Mouse (Mus musculus) liver, postnatal 0 days (tissue): Measurements from ENCODE around the gene Tepp. TPM values are rescaled to one million over a fixed set of nuclear protein-coding genes. Genes with fewer than 3 reads are reported as not detected.

Source experiments
- ATAC-seq: fragments of 200-750 bp; cut with Nextera tagmentation; 2 replicates; pipeline ENCODE4 v1.8.0; 2017; ENCODE audit warnings: mild to moderate bottlenecking, moderate library complexity
- DNase-seq: peaks from one replicate; pipeline ENCODE4 v3.0.0-alpha.2; 2016
- H3K27ac ChIP-seq: fragments of 300-500 bp; sonication (generic); 2 replicates; pipeline ENCODE4 v1.5.1; 2014; ENCODE audit warnings: antibody characterized with exemption, moderate library complexity, mild to moderate bottlenecking, low read depth
- H3K27me3 ChIP-seq: fragments of 300-500 bp; sonication (generic); 2 replicates; pipeline ENCODE4 v1.6.1; 2014; ENCODE audit warnings: low read length, control low read depth, mixed read lengths; ENCODE audit not compliant: insufficient read depth
- H3K36me3 ChIP-seq: fragments of 300-500 bp; sonication (generic); replicated peaks from 2 replicates; pipeline ENCODE4 v1.6.1; 2014; ENCODE audit warnings: mild to moderate bottlenecking, control low read depth, low read length, moderate library complexity, mixed read lengths; ENCODE audit not compliant: insufficient read depth
- H3K4me1 ChIP-seq: fragments of 300-500 bp; sonication (generic); 2 replicates; pipeline ENCODE4 v1.6.1; 2014; ENCODE audit warnings: antibody characterized with exemption, mild to moderate bottlenecking, control low read depth; ENCODE audit not compliant: insufficient read depth
- H3K4me2 ChIP-seq: fragments of 300-500 bp; sonication (generic); 2 replicates; pipeline ENCODE4 v1.6.1; 2014; ENCODE audit warnings: low read depth, mild to moderate bottlenecking, low read length, moderate library complexity, mixed read lengths
- H3K4me3 ChIP-seq: fragments of 300-500 bp; sonication (generic); 2 replicates; pipeline ENCODE4 v1.5.1; 2014; ENCODE audit warnings: low read depth, low read length
- H3K9ac ChIP-seq: fragments of 300-500 bp; sonication (generic); replicated peaks from 2 replicates; pipeline ENCODE4 v1.6.1; 2014; ENCODE audit warnings: mild to moderate bottlenecking, moderate library complexity
- H3K9me3 ChIP-seq: fragments of 300-500 bp; sonication (generic); 2 replicates; pipeline ENCODE4 v1.6.1; 2016; ENCODE audit warnings: mild to moderate bottlenecking, control low read depth, low read length, mixed read lengths
- CTCF ChIP-seq: sonication (generic); IDR thresholded peaks from 2 replicates; pipeline ENCODE4 v1.5.1; 2016; ENCODE audit warnings: antibody characterized with exemption, low read depth
- EP300 ChIP-seq: IDR thresholded peaks from 2 replicates; pipeline ENCODE4 v1.6.1; 2016; ENCODE audit warnings: antibody characterized with exemption, low read depth, mild to moderate bottlenecking
- WGBS: fragments of 180-500 bp; shearing (Covaris S2); extraction: QIAGEN DNeasy Blood & Tissue Kit; methylation state at CpG from one replicate; pipeline ENCODE4 v1.1.7; 2014; ENCODE audit not compliant: insufficient replicate concordance; 5-methylcytosine and 5-hydroxymethylcytosine counted together
- polyA plus RNA-seq: library from polyadenylated mRNA; unstranded; fragments of >200 nt; fragmentation: Nextera tagmentation; extraction: Ambion mirVana; gene quantifications from 2 replicates; pipeline ENCODE4 v1.2.1, GENCODE M21; 2015

Gene Tepp
- polyA plus RNA-seq: not detected in 2 replicates

DNA sequence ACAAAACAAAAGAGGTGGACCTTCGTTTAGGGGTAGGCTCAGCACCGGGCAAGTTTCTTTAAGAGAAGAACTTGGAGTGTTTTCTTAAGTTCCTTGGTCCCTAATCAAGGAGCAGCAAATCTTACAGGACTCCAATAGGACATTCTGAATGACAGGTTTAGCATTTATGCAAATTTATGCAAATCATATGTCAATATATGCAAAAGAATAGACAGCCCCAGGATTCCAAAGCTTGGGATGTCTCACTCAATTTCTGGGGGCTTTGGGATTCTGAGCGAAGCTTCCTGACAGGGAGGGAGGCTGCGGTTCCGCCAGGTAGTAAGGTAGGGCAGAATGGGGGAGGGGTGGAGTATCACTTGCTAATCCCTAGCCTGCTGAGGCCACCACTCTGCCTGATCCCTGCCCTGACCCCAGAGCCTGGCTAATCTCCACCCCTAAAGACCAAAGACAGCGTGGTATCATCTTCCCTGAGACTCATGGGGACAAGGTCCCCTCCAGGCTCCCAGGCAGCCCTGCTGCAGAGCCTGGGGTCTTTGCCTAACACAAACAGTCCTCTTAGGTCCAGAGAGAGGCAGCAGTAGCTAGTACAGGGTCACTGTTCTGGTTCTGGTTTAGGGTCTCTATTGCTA is at the start of gene Tepp:
Gene Tepp (plus strand): TSS at position 225 of the 629 bp plus-strand sequence.
- H3K9me3 ChIP-seq: no peaks in the 10 kb centered on the region

DNA sequence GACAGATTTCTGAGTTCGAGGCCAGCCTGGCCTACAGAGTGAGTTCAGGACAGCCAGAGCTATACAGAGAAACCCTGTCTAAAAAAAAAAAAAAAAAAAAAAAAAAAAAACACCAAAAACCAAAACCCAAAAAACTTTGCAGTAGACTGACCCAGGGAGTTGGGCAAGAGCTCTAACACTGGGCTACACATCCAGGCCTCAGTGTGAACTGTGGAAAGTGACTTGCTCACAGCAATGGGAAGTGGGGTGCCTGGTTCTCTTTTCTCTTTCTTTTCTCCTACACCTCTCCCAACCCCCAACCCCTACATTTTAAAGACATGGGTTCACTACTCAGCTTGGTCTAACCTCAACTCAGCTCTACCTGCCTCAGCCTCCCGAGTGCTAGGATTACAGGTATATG is 48.2 kb upstream of the Tepp start:
- Histone ChIP-seq H3K27ac (no peak overlapping the region), H3K9me3 (no peaks in the 10 kb centered on the region), H3K4me1 (no peaks in the 10 kb centered on the region), H3K4me2 (no peak overlapping the region), H3K36me3 (no peaks in the 10 kb centered on the region), H3K9ac (no peak overlapping the region), H3K27me3 (no peaks in the 10 kb centered on the region), H3K4me3 (no peak overlapping the region)
- TF ChIP-seq EP300 (no peak), CTCF (no peak)
- 69% methylated on average over 2 of the region's 2 CpGs for WGBS
- ATAC-seq: no peak
- no peak for DNase-seq

More for the DNA sequence above, at the start of gene Tepp:
- TF ChIP-seq CTCF (no peak), EP300 (no peak)
- Histone ChIP-seq H3K4me2 (no peak within 1 kb of the TSS), H3K27me3 (no peaks in the 10 kb centered on the region), H3K4me3 (no peak within 1 kb of the TSS), H3K9ac (no peak within 1 kb of the TSS), H3K36me3 (no peaks in the 10 kb centered on the region), H3K27ac (no peak within 1 kb of the TSS), H3K4me1 (no peaks in the 10 kb centered on the region)
- WGBS: 49% methylated on average over 6 of the region's 6 CpGs
- DNase-seq (no peak), ATAC-seq (no peak)

DNA sequence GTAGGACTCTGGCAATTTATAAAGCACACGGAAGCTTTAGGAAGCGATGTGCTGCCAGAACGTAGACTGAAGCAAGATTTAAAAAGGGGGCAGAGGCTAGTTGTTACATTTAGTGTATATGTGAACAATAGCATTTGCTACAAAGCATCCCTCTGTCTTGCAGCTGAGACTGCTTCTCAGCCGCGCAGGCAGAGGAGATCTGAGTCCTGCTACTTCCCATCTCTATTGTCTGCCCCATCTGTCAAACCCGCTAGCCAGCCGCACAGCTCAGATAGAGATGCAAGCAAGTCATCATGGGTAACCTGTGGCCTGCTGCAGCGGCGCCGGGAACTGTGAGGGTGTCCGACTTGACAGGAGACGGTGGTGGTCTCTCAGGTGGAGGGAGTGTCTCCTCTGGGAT is 39.9 kb upstream of the Tepp start:
- ATAC-seq: no peak
- DNase-seq: no peak
- TF ChIP-seq CTCF (no peak), EP300 (no peak)
- H3K4me1 ChIP-seq: no peaks in the 10 kb centered on the region
- 78% methylated on average over 12 of the region's 12 CpGs for WGBS
- no peak overlapping the region for H3K27ac ChIP-seq
- H3K4me3 ChIP-seq: no peak overlapping the region
- no peak overlapping the region for H3K4me2 ChIP-seq
- no peak overlapping the region for H3K9ac ChIP-seq
- H3K36me3 ChIP-seq: no peaks in the 10 kb centered on the region
- H3K9me3 ChIP-seq: no peaks in the 10 kb centered on the region
- H3K27me3 ChIP-seq: no peaks in the 10 kb centered on the region

- H3K27ac ChIP-seq: no peak overlapping the region
- no peaks in the 10 kb centered on the region for H3K4me1 ChIP-seq
- no peaks in the 10 kb centered on the region for H3K9me3 ChIP-seq
- no peak overlapping the region for H3K4me2 ChIP-seq
- TF ChIP-seq EP300 (no peak), CTCF (no peak)
- WGBS: 35% methylated on average over 4 of the region's 4 CpGs
- no peak for ATAC-seq
- H3K36me3 ChIP-seq: no peaks in the 10 kb centered on the region
- no peak for DNase-seq
- no peak overlapping the region for H3K9ac ChIP-seq
- no peaks in the 10 kb centered on the region for H3K27me3 ChIP-seq
- H3K4me3 ChIP-seq: no peak overlapping the region
Measured at GRCm38 (mm10) chr8:95271841-95272240, 38.5 kb upstream of the Tepp start.

- H3K27ac ChIP-seq: no peak overlapping the region
- ATAC-seq: no peak
- H3K4me3 ChIP-seq: no peak overlapping the region
- H3K27me3 ChIP-seq: no peaks in the 10 kb centered on the region
- H3K36me3 ChIP-seq: no peaks in the 10 kb centered on the region
- no peak overlapping the region for H3K4me2 ChIP-seq
- no peak overlapping the region for H3K9ac ChIP-seq
- H3K4me1 ChIP-seq: no peaks in the 10 kb centered on the region
- H3K9me3 ChIP-seq: no peaks in the 10 kb centered on the region
- WGBS: 53% methylated on average over 2 of the region's 2 CpGs
- DNase-seq: no peak
- no peak for TF ChIP-seq EP300
Measured at GRCm38 (mm10) chr8:95272871-95273270, 37.5 kb upstream of the Tepp start.

DNA sequence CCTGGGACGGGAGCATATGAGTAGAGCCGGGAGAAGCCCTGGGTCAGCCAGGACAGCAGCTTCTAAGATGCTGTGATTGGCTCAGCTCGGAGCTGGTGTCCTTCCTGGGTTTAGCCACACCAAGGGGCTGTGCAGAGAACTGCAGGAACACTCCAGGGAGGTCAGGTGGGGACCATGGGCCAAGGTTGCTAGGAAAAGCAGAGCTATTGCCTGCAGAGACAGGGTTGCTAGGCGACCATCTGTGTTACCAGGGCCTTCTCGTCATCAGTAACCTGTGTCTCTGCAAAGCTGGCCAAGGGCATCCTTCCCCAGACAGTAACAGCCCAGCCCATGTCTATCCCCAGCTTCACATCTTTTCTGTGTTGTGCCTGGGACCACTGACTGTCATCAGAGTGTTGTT is 28.9 kb upstream of the Tepp start:
- H3K27me3 ChIP-seq: no peaks in the 10 kb centered on the region
- no peak for DNase-seq
- H3K4me2 ChIP-seq: no peak overlapping the region
- no peak overlapping the region for H3K27ac ChIP-seq
- H3K36me3 ChIP-seq: no peaks in the 10 kb centered on the region
- no peak for ATAC-seq
- H3K9me3 ChIP-seq: no peaks in the 10 kb centered on the region
- no peak for TF ChIP-seq EP300
- no peak for TF ChIP-seq CTCF
- 65% methylated on average over 5 of the region's 5 CpGs for WGBS
- H3K9ac ChIP-seq: no peak overlapping the region
- H3K4me1 ChIP-seq: no peaks in the 10 kb centered on the region
- no peak overlapping the region for H3K4me3 ChIP-seq
